Mouse (Mus musculus): ENCODE measurements around the gene Usp18. TPM values are rescaled to one million over a fixed set of nuclear protein-coding genes. Genes with fewer than 3 reads are reported as not detected.

The Usp18 gene
- polyA plus RNA-seq, 1 experiment, result 2.4 TPM

DNA sequence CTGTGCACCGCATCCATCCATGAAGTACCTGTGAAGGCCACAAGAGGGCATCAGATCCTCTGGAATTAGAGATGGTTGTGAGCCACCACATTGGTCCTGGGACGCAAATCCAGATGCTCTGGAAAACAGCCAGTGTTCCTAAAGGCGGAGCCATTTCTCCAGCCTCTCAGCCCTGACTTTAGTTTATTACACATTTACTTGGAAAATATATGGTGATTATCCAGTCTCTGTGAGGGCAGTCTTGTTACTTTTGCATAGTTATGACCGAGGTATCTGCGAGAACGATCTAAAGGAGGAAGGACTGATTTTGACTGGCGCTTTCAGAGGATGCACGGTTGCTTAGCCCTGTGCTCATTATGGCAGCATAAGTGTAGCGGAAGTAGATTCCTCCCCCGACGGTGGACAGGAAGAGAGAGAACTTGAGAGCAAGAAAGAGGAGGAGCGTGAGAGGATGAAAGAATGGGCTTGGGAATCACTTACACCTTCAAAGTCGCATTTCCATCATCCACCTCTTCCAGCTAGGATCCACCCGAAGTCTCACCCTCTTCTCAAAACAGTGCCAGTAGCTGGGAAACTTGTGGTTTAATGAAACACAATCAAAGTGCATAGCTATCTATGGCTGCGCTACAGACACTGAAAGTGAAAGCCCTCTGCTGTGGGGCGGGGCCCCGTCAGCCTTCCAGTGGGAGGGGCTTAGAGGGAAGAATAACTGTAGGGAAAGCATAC, 26.5 kb downstream of the Usp18 start:
- Histone ChIP-seq H3K27ac (ENCODE audit: insufficient read depth, low read length) (no peak overlapping the region), H3K4me1 (ENCODE audit: control insufficient read depth, insufficient read depth, low read length) (no peaks in the 10 kb centered on the region), H3K27me3 (ENCODE audit: control insufficient read depth, insufficient read depth, low read length) (no peaks in the 10 kb centered on the region; the same call in 1 of the 2 replicates), H3K4me3 (replicated peaks; ENCODE audit: insufficient read depth, low read depth, low read length) (peak overlapping the region; percentile 52)
- TF ChIP-seq POLR2A (IDR thresholded peaks at IDR 0.05; ENCODE audit: borderline replicate concordance, insufficient read depth, low read length) (no peak), CTCF (IDR thresholded peaks at IDR 0.05; ENCODE audit: borderline replicate concordance, insufficient read depth, low read depth, low read length) (peak; percentile 76)
- 16% methylated on average over 17 of the region's 17 CpGs for WGBS
- peak; percentile 52 to 71 for DNase-seq

DNA sequence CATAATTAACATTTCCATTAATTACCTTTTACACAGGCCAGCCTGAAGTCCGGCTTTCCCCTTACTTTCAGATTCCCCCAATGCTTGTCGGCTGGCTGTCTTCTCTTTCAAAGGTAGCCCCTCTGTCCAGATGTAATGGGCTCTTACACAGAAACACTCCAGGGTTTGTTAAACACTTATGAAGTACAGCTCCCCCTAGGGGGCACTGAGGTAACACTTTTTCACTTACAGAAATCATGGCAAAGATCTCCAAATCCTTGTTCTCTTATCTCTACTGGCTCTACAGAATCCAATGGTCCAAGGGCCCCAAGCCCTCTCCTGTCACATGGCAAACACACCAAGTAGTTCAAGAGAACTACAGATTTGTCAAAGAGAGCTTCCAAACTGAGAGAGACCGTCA, 28.6 kb downstream of the Usp18 start:
- peak in 1 of 2 experiments; percentile 5 for DNase-seq
- Histone ChIP-seq H3K27ac (ENCODE audit: insufficient read depth, low read length) (no peak overlapping the region), H3K4me1 (ENCODE audit: control insufficient read depth, insufficient read depth, low read length) (no peaks in the 10 kb centered on the region), H3K27me3 (ENCODE audit: control insufficient read depth, insufficient read depth, low read length) (no peaks in the 10 kb centered on the region; the same call in 1 of the 2 replicates), H3K4me3 (replicated peaks; ENCODE audit: insufficient read depth, low read depth, low read length) (no peak overlapping the region)
- 87% methylated on average over 3 of the region's 3 CpGs for WGBS
- TF ChIP-seq POLR2A (IDR thresholded peaks at IDR 0.05; ENCODE audit: borderline replicate concordance, insufficient read depth, low read length), result no peak
- no peak for TF ChIP-seq CTCF (IDR thresholded peaks at IDR 0.05; ENCODE audit: borderline replicate concordance, insufficient read depth, low read depth, low read length)

DNA sequence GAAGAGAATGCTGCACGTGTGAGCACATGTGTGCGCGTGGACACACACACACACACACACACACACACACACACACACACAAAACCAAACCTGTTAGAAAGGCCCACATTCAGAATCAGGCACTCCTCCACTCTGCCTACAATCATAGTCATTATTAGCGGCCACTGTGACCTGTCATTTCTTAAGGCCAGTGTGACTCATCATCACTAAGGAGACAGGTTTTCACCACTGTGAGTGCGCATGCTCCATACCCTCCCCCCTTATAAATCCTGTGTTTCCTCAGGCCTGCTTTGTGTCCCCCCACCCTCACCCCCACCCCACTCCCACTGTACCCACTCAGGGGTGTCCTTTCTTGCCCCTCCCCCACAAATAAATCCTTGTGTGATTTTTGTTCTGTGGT, 38.4 kb downstream of the Usp18 start:
- no peak for DNase-seq
- TF ChIP-seq POLR2A (IDR thresholded peaks at IDR 0.05; ENCODE audit: borderline replicate concordance, insufficient read depth, low read length) (no peak), CTCF (IDR thresholded peaks at IDR 0.05; ENCODE audit: borderline replicate concordance, insufficient read depth, low read depth, low read length) (no peak)
- no peak overlapping the region for H3K4me3 ChIP-seq (replicated peaks; ENCODE audit: insufficient read depth, low read depth, low read length)
- H3K27me3 ChIP-seq (ENCODE audit: control insufficient read depth, insufficient read depth, low read length), result no peaks in the 10 kb centered on the region; the same call in 1 of the 2 replicates
- WGBS, result 90% methylated on average over 5 of the region's 5 CpGs
- no peak overlapping the region for H3K27ac ChIP-seq (ENCODE audit: insufficient read depth, low read length)
- no peaks in the 10 kb centered on the region for H3K4me1 ChIP-seq (ENCODE audit: control insufficient read depth, insufficient read depth, low read length)

DNA sequence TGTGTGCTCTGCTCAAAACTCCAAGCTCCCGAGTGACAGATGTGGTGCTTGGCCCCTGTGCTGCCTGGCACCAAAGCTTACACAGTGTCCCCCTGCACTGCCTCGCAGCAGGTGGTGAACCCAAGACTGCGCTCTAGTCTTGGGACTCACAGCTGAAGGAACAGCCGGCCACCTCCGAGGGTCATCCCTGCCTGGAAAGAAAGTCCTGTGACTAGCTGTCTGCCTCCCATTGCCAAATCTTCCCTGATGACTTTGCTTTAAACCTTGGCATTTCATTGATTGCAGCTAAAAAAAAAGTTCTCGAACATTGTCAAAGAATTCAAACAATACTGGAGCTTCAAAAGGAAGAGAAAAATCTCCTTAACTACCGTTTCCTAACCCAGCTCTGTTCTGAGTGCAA, 53.6 kb downstream of the Usp18 start:
- Histone ChIP-seq H3K4me1 (ENCODE audit: control insufficient read depth, insufficient read depth, low read length) (no peaks in the 10 kb centered on the region), H3K4me3 (replicated peaks; ENCODE audit: insufficient read depth, low read depth, low read length) (no peak overlapping the region), H3K27me3 (ENCODE audit: control insufficient read depth, insufficient read depth, low read length) (no peaks in the 10 kb centered on the region), H3K27ac (ENCODE audit: insufficient read depth, low read length) (no peak overlapping the region)
- 15% methylated on average over 7 of the region's 7 CpGs for WGBS
- DNase-seq, result no peak
- TF ChIP-seq POLR2A (IDR thresholded peaks at IDR 0.05; ENCODE audit: borderline replicate concordance, insufficient read depth, low read length) (no peak), CTCF (IDR thresholded peaks at IDR 0.05; ENCODE audit: borderline replicate concordance, insufficient read depth, low read depth, low read length) (no peak)

DNA sequence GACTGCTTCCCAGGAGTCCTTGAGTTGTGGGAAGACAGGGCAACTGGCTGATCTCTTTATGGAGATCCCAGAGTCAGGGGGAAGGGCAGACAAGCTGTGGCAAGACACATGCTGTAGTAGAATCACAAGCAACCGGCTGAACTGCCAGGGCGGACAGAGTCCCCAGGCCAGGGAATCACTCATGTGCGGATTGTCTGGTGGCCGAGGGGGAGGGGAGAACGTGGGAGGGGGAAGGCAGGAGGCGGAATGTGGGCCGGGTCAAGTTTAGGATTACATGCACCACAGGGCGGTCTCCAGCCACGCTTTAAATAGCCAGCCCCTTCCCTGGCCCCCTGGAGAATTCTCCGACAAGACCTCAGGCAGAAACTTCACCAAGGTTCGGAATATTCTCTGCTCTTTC, 54.2 kb downstream of the Usp18 start, which contains the start of gene Slc6a13:
Gene Slc6a13 (plus strand): TSS at position 274 of the 400 bp plus-strand sequence.
- H3K4me1 ChIP-seq (ENCODE audit: control insufficient read depth, insufficient read depth, low read length), result no peaks in the 10 kb centered on the region
- TF ChIP-seq CTCF (IDR thresholded peaks at IDR 0.05; ENCODE audit: borderline replicate concordance, insufficient read depth, low read depth, low read length), result no peak
- no peak for TF ChIP-seq POLR2A (IDR thresholded peaks at IDR 0.05; ENCODE audit: borderline replicate concordance, insufficient read depth, low read length)
- WGBS, result 10% methylated on average over 11 of the region's 11 CpGs
- H3K4me3 ChIP-seq (replicated peaks; ENCODE audit: insufficient read depth, low read depth, low read length), result no peak within 1 kb of the TSS
- H3K27ac ChIP-seq (ENCODE audit: insufficient read depth, low read length), result no peak within 1 kb of the TSS
- DNase-seq, result no peak
- no peaks in the 10 kb centered on the region for H3K27me3 ChIP-seq (ENCODE audit: control insufficient read depth, insufficient read depth, low read length)

DNA sequence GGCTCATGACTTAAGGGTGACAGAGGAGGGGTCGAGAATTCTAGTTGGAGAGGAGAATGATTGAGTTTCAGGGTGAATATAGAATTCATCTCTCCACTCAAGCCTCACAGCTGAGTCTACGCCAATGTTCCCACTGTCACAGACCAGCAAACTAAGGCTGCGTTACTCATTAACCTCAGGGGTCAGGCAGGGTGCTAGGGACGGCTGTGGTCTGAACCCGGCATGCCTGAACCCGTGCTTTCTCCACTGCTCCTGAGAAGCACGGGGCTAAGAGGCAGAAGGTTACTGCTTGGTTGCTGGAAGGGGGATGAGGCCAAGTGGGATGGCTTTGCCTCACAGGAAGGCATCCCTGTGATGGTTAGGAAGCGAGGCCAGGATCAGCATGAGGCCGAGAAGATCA, 54.8 kb downstream of the Usp18 start:
- no peaks in the 10 kb centered on the region for H3K27me3 ChIP-seq (ENCODE audit: control insufficient read depth, insufficient read depth, low read length)
- H3K27ac ChIP-seq (ENCODE audit: insufficient read depth, low read length), result no peak overlapping the region
- H3K4me1 ChIP-seq (ENCODE audit: control insufficient read depth, insufficient read depth, low read length), result no peaks in the 10 kb centered on the region
- DNase-seq, result no peak
- WGBS, result 72% methylated on average over 9 of the region's 9 CpGs
- no peak overlapping the region for H3K4me3 ChIP-seq (replicated peaks; ENCODE audit: insufficient read depth, low read depth, low read length)
- TF ChIP-seq CTCF (IDR thresholded peaks at IDR 0.05; ENCODE audit: borderline replicate concordance, insufficient read depth, low read depth, low read length) (no peak), POLR2A (IDR thresholded peaks at IDR 0.05; ENCODE audit: borderline replicate concordance, insufficient read depth, low read length) (no peak)

DNA sequence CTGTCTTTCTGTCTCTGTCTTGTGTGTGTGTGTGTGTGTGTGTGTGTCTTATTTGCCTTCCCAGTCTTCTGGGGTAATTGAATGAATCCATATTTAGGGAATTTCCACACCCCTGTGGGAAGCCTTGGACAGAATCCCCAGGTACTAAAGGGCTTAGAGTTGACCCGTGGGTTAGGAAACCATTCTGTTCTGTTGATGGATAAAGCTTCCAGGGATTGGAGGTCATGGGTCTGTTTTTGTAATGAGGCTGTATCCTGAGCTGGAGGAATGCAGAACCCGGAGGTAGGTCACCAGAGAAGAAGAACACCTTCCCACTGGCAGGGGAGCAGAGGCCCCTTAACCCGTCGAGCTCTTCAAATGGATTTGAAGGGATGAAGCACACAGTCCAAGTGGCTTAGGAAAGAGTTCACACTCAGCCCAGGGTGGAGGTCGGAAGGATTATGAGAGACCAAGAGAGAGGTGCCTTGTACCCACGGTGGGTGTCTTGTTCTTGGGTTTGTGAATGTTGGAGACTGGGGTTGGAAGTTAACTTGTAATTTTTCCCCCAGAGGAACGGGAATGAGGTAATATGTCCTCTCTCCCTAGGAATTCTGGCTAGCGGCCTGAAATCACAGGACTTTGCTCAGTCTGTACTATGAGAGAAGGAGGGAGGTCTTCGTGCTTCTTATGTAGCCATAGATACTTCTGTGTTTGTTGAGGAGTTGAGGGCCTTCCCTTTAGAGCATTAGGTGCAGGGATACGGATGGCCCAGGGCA, 57.9 kb downstream of the Usp18 start:
- H3K4me3 ChIP-seq (replicated peaks; ENCODE audit: insufficient read depth, low read depth, low read length), result no peak overlapping the region
- H3K4me1 ChIP-seq (ENCODE audit: control insufficient read depth, insufficient read depth, low read length), result no peaks in the 10 kb centered on the region
- no peak for DNase-seq
- TF ChIP-seq POLR2A (IDR thresholded peaks at IDR 0.05; ENCODE audit: borderline replicate concordance, insufficient read depth, low read length), result no peak
- no peak for TF ChIP-seq CTCF (IDR thresholded peaks at IDR 0.05; ENCODE audit: borderline replicate concordance, insufficient read depth, low read depth, low read length)
- H3K27me3 ChIP-seq (ENCODE audit: control insufficient read depth, insufficient read depth, low read length), result no peaks in the 10 kb centered on the region
- 61% methylated on average over 10 of the region's 10 CpGs for WGBS
- no peak overlapping the region for H3K27ac ChIP-seq (ENCODE audit: insufficient read depth, low read length)
